Mouse (Mus musculus) thymus, adult 18-20 months (tissue): ENCODE data around the gene Gm8994.
"Not testable (repeated sequence)": the region's sequence is repeated elsewhere in the genome, so short reads cannot be mapped to it uniquely, and the experiment has no call there.

Experiments used
- DNase-seq, 2 experiments: peaks; one replicate each; pipeline ENCODE4 v3.0.0; 2022; ENCODE audit warnings: mixed read lengths in 2 of 2

The Gm8994 gene

DNA sequence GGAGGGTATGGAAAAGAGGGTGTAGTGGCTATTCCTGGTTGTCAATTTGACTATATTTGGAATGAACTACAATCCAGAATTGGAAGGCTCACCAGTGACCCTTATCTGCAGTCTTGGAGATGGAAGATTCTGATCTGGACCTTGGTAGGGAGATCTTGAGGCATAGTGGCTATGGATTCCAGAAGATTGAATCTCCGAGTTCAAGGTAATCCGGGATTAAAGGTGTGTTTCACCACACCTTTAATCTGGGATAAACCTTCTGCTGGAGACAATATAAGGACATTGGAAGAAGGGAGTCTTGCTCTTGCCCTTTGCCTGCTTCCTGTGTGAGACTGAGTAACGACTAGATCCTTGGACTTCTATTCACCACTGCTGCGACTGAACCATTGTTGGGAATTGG lies at the start of gene Gm8994:
TSS of gene Gm8994 (plus strand) at position 301 of the 400 bp plus-strand sequence.
- DNase-seq: not testable (repeated sequence)

DNA sequence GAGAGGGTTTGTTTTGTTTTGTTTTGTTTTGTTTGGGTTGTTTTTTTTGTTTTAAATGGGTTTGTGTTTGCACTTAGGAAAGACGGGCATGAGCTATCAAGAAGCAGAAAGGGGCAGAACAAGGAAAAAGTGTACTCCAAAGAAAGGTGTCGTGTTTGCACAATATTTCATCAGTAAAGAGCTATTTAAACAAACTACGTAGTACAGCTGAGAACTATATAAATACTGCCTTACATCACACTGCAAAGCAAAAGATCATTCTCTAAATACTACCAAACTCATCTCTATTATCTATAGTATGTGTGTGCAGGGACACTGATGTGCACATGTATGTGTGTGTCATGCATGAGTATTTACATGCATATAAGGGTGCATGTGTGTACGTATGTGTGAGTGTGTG lies 49.7 kb upstream of the Gm8994 start:
- DNase-seq: no peak

DNA sequence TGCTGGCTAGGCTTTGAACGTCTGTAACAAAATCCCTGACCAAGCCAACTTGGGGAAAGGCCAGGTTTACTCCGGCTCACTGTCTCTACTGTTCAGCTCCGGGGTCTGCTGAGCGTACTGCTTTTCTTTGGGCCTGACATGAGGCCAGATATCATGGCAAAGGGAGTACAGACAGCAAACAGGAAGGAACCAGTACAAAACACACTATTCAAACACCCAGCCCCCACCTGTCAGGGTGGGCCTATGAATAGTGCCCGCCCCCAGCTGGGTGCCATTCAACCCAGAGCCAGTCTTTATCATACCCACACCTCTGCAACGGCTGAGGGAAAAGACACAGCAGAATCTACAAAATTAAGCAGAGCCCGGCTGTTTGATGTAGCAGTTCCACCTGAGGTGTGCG lies 42.8 kb upstream of the Gm8994 start:
- no peak for DNase-seq

DNA sequence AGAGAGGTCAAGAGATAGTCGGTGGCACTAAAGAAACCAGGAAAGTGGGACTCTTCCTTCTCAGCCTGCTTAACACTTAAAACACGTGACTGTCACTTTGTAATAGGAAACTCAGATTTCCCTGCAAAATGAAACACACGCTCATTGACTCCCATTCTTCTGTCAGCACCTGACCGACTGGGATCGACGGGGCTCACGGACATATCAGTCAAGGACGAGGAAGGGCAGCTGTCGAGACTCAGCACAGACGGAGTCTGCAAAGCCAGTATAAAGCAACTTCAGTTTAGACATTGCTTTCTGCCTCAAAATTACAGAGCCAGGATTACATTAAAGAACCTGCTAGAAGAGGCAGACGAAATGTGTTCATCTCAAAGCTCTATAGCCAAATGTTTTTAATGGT lies 41.2 kb upstream of the Gm8994 start:
- no peak for DNase-seq

DNA sequence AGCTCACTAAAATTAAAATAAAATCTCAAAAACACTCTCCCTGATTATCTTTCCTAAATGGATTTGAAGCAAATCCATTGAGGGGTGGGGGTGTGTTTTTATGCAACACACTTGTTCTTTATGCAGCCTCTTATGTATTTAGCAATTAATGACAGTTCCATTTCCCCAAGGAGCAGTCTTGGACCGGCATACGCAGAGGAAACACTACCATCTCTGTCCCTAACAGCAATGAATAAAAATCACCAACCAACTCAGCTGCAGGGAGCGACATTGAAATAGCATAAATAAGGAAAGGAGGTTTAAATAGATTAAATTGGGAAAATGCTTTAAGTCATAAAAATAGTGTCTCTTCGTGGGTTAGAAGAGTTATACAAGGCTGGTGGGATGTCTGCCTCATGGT lies 40.8 kb upstream of the Gm8994 start:
- no peak for DNase-seq

DNA sequence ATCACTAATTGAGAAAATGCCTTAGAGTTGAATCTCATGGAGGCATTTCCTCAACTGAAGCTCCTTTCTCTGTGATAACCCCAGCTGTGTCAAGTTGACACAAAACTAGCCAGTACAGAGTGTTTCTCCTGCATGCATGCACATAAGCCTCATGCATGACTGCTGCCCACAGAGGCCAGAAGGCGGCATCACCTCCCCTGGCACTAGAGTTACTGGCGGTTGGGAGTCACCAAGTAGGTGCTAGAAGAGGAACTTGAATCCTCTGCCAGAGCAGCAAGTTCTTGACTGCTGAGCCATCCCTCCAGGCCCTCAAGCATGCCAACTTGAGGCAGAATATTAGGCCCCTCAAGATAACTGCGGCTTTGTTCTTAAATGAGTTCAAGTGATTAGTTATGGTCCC lies 35.9 kb upstream of the Gm8994 start:
- no peak for DNase-seq

DNA sequence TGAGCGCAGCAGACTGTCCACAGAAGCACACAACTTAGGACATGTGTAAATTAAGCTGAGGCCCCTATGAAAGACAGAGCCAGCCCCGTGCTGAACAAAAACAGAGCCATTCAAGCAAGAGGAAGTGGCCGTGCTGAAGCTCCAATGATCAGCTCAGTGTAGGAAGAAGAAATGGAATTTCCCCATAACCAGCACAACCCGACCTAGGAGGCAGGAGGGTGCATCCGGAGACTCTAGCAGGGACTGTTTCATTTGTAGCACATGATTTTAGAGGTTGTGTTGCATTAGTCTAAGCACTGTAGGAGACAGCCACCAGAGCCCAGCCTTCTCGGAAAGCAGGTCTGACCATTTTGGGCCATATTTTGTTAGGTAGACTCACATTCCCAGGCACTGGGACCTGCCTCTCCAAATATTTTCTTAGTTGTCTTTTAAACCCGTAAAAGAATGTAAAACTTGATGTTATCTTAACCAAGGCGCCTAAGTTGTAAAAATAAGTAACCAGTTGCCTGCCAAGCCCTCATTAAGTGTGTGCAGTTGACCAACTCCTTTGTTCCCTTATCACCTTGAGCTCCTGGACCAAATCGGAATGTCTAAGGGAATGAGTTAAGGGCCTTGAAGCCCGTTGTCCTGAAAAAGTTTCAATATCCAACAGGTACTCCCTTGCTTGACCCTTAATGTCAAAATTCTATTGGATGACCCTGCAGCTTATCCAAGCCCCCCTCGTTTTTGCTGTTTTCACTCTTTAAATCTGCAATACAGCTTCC lies 35.2 kb upstream of the Gm8994 start:
- DNase-seq: no peak

DNA sequence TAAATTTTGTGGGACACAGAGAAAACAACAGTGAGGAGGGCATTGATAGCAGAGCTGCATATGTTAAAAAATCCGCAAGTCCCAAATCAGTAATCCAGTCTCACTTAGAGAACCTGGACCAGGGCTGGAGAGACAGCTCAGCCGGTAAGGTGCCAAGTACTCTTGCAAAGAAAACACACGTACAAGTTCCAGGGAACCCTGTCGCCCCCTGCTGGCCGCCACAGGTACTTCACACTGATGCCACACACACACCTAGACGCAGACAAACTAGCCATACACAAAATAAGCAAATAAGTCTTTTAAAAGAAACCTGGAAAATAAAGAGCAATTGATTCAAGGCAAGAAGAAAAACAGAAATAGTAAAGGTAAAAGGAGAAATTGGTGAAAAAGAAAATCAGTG lies 33.6 kb upstream of the Gm8994 start:
- DNase-seq: no peak

DNA sequence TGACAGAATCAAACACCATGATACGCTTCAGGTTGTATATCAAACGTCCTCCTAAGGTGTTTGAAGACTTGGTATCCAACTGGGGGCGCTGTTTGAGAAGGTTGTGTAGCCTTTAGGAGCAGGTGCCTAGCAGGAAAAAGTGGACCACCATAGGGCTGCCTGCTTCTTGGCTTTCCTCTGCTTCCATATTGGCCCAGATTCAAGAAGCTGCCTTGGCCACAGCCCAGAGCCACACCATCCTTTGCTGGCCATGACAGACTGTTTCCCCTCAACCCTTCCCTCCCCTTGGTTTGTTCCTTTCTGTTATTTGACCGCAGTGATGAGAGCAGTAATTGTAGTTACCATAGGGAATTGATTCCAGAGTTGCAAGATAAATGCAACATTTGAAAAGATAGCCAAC lies 31.5 kb upstream of the Gm8994 start:
- no peak for DNase-seq

DNA sequence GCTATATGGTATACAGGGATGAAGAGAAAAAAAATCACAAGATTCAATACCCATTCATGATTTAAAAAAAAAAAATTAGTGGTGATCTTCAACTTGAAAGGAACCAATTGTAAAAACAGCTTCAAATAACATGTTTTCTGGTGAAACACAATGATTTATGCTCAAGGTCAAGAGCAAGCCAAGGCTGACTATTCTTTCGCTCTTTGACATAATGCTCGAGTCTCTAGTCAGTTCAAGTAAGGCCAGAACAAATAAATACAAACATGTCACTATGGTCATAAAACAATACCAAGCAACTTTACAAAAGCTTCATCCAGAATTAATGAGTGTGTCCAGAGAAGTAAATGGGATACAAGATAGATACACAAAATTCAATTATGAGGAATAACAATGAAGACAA lies 31.1 kb upstream of the Gm8994 start:
- no peak for DNase-seq

DNA sequence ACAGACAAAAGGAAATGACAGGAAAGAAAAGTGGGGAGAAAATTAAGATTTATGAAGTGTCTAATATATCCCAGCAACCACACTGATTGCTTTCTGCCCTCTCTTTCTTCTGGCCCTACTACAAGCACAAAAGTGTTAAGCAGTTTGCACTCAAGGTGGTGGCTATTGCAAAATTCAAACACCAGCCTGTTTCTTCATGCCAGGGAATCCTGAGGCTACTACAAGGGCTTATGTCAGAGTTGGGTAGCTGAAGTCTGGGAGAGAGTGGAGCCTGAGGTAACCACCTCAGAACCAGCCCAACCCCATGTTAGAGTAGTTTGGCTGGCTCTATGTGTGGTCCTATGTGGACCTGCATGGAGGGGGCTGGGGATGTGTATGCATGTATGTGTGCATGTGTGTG lies 23.8 kb upstream of the Gm8994 start:
- DNase-seq: no peak

DNA sequence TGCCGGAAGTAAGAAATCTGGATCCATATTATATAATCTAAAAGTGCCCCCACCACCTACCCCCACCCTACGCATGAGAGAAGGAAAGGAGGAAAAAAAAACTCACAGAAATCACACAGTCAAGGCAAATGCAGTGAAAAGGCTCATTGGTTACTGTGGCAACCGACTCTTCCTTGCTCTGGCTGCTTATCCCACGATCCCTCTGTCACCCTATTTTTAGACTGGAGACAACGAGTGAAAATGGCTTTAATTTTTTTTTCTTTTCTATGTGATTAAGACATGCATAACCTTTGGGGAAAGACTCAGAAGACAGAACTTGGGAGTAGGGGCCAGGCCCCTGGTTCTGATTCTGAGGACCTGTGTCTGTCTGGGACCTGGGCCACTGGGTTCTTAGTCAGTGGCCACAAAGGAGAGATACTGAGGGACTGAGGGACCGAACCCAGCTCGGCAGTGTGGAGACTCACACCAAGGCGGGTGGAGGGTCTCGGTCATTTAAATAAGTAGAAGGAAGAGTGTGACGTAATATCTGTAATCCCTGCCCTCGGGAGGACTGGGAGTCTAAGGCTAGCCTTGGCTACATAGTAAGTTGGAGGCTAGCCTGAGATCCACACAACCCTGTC lies 22.9 kb upstream of the Gm8994 start:
- DNase-seq: no peak

DNA sequence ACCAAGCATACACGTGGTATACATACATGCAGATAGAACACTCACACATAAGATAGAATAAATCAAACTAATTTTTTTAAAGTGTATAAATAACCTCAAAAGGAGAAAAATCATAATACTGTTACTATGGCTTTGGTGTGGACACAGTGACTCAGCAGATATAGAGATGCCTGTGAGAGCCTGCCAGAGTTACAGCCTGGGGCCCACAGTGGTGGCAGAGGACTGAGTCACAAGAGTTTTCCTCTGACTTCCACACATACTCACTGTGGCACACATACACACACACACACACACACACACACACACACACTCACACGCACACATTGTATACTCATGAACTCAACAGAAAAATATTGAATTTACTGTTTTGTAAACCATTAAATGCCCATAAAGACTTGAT lies 17.9 kb upstream of the Gm8994 start:
- DNase-seq: no peak

DNA sequence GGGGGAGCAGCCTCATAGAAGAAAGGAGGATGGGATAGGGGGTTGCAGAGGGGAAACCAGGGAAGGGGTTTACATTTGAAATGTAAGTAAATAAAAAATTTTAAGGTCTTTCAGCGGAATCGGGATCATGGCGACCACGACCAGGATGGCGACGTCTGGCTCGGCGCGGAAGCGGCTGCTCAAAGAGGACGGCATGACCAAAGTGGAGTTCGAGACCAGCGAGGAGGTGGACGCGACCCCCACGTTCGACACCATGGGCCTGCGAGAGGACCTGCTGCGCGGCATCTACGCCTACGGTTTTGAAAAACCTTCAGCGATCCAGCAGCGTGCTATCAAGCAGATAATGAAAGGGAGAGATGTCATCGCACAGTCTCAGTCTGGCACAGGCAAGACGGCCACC lies 1.1 kb downstream of the Gm8994 start:
- DNase-seq: not testable (repeated sequence)

DNA sequence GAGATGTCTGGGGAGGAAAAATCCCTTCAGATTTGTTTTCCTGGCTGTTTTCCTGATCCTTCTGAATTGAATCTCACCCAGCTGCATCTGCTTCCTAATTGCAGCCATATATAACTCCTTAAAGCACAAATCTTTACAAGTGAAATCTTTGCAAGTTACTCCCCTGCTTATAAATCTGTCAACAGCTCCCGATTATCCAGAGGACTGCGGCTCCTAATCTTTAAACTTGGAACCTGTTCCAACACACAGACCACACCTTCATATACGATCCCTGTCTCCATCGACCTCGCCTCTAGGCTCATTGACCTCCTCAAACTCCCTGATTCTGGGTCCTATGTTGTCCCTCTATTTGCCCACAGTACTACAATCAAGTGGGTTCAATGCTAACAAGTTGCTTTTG lies 13.3 kb downstream of the Gm8994 start:
- no peak for DNase-seq

DNA sequence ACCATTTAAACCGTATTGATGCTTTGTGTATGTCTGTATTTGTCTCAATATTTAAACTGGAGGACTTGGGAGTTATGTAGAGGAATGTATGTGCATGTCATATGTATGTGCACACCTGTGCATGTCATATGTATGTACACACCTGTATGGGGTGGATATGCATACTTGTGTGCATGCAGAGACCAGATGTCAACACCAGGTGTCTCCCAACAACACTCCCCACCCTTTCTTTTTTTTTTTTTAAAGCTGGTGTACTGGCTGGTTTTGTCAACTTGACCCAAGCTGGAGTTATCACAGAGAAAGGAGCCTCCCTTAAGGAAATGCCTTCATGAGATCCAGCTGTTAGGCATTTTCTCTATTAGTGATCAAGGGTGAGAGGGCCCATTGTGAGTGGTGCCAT lies 13.8 kb downstream of the Gm8994 start:
- DNase-seq: no peak

DNA sequence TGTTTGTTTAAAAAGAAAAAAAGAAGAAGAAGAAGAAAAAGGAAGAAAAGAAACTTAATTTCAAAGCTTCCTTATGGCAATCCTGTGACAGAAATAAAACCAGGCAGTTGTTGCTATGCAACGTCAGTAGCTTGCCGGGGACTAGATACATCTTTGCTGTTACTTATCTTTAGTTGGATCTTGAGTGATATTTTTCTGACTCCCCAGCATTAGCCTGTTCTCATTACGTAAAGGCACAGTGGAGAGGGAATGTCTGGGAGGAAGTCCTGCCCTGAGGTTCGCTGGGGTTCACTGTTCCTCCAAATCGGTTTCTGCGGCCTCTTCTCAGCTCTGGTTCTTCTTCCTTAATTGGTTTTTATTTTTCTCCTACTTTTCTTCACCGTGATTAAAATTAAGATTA lies 16.5 kb downstream of the Gm8994 start:
- DNase-seq: no peak

DNA sequence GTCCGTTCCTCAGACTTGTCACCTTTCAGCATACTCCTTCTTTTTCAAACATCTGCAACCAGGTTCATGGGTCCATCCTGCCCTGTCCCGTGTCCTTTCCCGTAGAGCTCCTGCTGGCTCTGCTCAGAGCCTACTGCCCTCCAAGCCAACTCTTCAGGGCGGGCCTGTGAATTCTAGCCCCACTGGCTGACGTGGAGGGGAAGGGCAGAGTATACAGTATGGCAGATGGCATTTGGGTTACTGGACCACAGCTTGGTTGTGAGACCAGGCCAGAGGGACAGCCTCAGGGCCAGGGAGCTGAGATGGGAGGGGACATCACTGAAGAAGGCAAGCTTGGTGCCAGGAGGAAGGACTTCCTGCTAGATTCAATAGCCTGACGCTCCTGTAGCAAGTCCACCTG lies 17.7 kb downstream of the Gm8994 start:
- no peak for DNase-seq

DNA sequence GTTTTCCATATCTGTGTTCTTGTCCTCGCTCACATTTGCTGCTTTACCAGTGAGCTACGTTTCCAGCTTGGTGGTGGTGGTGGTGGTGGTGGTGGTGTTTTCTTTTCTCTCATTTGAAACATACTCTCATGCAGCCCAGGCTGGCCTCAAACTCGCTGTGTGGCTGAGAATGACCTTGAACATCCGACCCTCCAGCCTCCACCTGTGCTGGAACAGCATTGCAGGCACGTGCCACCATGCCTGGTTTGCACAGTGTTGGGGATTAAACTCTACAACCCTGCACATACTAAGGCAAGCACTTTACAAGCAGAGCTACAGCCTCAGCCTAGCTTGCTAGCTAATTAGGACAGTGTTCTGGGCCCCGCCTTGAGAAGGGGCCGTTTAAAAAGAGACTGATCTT lies 18.3 kb downstream of the Gm8994 start:
- DNase-seq: no peak

DNA sequence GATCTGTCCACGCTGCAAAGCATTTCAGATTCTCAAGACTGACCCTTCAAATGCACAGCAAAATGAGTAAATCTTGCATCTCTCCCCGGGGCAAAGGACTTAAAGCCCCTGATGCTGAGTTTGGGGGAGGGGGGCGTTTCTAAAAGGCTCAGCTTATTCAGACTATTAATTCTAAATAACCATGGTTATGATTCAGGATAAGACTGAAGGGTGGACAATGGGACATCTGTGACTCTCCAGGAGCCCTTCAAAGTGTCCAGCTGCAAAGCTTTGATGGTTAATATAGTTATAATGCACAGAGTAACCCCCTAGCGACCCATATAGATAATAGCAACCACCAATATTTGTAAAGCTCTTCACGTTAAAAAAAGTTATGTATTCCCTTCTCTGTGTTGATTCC lies 19.7 kb downstream of the Gm8994 start:
- no peak for DNase-seq

DNA sequence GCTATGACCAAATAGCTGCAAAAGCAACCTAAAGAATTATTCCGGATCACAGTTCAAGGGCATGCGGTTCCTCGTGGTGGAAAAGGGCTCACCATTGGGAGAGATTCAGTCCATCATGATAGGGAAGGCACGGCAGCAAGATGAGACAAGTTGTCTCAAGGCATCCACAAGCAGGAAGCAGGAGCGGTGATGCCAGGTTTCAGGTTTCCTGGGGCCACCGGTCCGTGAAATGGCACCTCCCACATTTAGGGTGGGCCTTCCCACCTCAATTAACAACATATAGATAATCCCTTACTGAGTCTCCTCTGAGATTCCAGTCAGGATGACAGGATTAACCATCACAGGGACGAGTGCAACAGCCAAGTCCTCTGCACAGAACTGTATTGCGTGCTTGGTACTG lies 20.3 kb downstream of the Gm8994 start:
- no peak for DNase-seq

DNA sequence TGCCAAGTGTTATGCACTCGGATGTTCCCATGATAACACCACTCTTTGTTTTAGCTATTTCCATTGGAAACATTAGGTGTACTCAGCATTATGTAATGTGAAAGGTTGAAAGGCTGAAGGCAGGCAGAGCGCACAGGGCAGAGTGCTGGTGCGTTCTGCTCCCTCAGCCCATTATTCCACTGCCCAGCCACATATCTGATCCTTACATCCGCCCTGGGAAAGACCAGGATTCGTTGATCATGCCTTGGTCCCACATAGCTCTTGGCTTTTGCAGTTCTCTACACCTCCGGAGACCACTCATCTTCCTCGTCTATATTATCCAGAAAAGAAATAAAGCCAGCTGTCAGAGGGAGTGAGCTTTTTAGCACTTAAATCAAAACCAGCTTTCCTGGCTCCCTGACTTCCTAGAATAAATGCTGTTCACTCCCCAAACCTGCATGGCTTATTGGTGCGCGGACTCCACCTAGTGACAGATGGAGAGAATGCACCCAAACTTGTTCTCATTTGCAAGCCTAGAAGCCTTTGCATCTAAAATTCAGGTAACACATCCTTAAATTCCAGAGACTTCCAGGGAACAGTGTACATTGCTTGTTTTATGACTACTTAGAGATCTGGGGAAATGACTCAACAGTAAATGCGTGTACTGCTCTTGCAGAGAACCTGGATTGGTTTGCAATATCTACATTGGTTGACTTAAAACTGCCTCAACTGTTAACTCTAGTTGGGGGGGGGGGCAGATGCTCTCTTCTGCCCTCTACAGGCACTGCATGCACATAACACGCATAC lies 26.3 kb downstream of the Gm8994 start:
- no peak for DNase-seq

DNA sequence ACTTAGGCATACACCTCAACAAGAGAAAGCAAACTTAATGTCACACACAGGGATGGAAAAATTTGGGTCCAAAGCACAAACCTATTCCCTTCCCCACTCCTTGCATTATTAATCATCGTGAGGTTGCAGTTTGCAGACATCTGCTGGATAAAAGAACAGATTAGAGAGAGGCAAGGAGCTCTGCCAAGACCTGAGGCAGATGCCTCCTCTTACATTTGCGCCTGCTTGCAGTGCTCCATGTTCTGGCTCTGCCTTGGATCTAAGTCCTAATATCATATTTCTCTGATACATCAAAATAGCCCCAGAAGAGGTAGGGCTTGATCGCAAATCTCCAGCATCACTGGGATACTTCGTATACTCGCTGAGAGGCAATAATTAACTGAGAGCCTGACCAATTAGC lies 31.1 kb downstream of the Gm8994 start:
- DNase-seq: no peak

DNA sequence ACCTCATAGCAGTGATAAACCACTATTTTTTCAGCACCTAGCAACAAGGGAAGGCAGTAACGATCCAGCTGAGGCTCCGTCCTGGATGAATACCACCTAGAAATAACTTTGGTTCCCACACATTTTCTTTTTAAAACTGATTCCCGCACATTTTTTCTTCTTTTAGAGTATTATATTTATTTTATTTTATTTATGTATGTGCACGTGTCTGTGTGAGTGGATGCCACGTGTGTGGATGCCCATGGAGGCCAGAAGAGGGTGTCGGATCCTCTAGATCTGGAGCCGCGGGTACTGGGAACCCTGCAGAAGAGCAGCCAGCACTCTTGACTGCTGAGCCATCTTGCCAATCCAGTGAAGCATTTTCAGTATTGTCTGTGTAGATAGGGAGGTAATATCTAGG lies 36.0 kb downstream of the Gm8994 start:
- DNase-seq: no peak
